Mouse (Mus musculus): ENCODE data around the gene Tph2.

DNA sequence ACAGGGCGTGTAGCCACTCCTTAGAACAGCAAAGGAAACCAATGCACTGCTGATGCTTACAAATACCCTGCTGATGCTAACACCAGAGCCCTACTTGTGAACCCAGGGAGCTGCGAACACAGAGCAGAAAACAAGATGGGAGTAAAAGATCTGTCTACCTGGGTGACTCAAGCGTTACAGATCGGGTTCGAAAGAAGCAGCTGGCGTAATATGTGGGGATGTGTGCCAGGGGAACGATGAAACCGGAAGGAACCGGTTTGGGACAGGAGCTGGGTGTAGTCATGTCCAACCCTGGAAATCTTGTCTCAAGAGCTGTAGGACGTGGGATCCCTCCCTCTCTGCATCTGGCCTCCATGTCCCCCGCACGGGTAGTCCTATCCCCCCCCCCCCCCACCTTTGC lies 134.1 kb downstream of the Tph2 start:
- TF ChIP-seq POLR2A (IDR thresholded peaks at IDR 0.05; ENCODE audit: insufficient read length, low read depth) (no peak), MYOD1 (IDR thresholded peaks at IDR 0.05; ENCODE audit: control insufficient read depth in 1 of 3, insufficient read length in 2 of 3, low read depth in 2 of 3) (no peak), CEBPB (IDR thresholded peaks at IDR 0.05; ENCODE audit: insufficient read depth, poor library complexity, severe bottlenecking) (no peak), POLR2AphosphoS2 (IDR thresholded peaks at IDR 0.05; ENCODE audit: insufficient read length, low read depth) (no peak), E2F4 (IDR thresholded peaks at IDR 0.05; ENCODE audit: insufficient read depth) (no peak)
